Mouse (Mus musculus) MEL (cell line): ENCODE data around the gene Lamtor1.

Experiments
- BHLHE40 ChIP-seq: IDR thresholded peaks from 2 replicates; pipeline ENCODE4 v1.6.1; 2012; ENCODE audit warnings: low read depth, mild to moderate bottlenecking, inconsistent platforms, low read length, improper control_type of control experiment, borderline replicate concordance
- CTCF ChIP-seq, 3 experiments: IDR thresholded peaks in 2 of 3; conservative IDR thresholded peaks in 1 of 3; 2 replicates each; pipeline ENCODE4 v1.5.1; 2011 to 2012; ENCODE audit warnings: low read length in 3 of 3, low read depth in 2 of 3, mild to moderate bottlenecking in 2 of 3, improper control_type of control experiment in 1 of 3, inconsistent platforms in 1 of 3, mixed read lengths in 1 of 3, moderate library complexity in 1 of 3; ENCODE audit not compliant: control insufficient read depth in 1 of 3, insufficient read depth in 1 of 3, poor library complexity in 1 of 3, severe bottlenecking in 1 of 3
- E2F4 ChIP-seq: IDR thresholded peaks from 2 replicates; pipeline ENCODE4 v1.6.1; 2011; ENCODE audit warnings: low read depth, low read length, improper control_type of control experiment, borderline replicate concordance
- ELF1 ChIP-seq: IDR thresholded peaks from 2 replicates; pipeline ENCODE4 v1.6.1; 2014; ENCODE audit warnings: low read depth, mild to moderate bottlenecking, inconsistent platforms, low read length, improper control_type of control experiment, moderate library complexity
- ETS1 ChIP-seq: IDR thresholded peaks from 2 replicates; pipeline ENCODE4 v1.6.1; 2012; ENCODE audit warnings: low read depth, mild to moderate bottlenecking, inconsistent platforms, low read length, improper control_type of control experiment, moderate library complexity
- MAZ ChIP-seq: IDR thresholded peaks from 2 replicates; pipeline ENCODE4 v1.6.1; 2012; ENCODE audit warnings: low read depth, mild to moderate bottlenecking, inconsistent platforms, low read length, improper control_type of control experiment
- POLR2A ChIP-seq, 2 experiments: IDR thresholded peaks; 2 replicates each; pipeline ENCODE4 v1.6.1; 2011 to 2012; ENCODE audit warnings: low read length in 2 of 2, mild to moderate bottlenecking in 2 of 2, control low read depth in 1 of 2, improper control_type of control experiment in 1 of 2, low read depth in 1 of 2, moderate library complexity in 1 of 2; ENCODE audit not compliant: control insufficient read depth in 1 of 2, insufficient read depth in 1 of 2, poor library complexity in 1 of 2
- RAD21 ChIP-seq: IDR thresholded peaks from 2 replicates; pipeline ENCODE4 v1.6.1; 2011; ENCODE audit warnings: mild to moderate bottlenecking, low read depth, low read length, improper control_type of control experiment
- TBP ChIP-seq: IDR thresholded peaks from 2 replicates; pipeline ENCODE4 v1.8.0; 2011; ENCODE audit warnings: low read depth, low read length, improper control_type of control experiment
- ZC3H11A ChIP-seq: IDR thresholded peaks from 2 replicates; pipeline ENCODE4 v1.6.1; 2012; ENCODE audit warnings: low read depth, mild to moderate bottlenecking, inconsistent platforms, low read length, improper control_type of control experiment
- ZNF384 ChIP-seq: IDR thresholded peaks from 2 replicates; pipeline ENCODE4 v1.6.1; 2012; ENCODE audit warnings: low read depth, mild to moderate bottlenecking, inconsistent platforms, low read length, improper control_type of control experiment

DNA sequence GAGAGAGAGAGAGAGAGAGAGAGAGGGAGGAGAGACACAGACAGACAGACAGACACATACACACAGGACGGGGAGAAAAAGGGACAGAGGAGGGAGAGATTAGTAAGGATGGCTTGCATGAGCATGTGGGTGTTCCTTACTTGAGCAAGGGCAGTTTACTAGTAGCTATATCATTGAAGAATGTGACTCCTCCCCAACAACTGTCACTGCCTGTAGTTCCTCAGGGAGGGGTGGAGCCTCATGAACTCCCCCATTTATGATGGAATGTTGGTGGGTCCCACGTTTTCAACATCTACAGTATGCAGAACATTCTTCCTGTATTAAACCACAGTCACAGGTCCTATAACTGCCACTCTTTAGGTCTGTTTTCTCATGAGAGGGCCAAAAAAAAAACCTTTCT, 46.4 kb downstream of the Lamtor1 start:
- TF ChIP-seq MAZ, result no peak
- TF ChIP-seq CTCF (IDR thresholded peaks at IDR 0.05 in 2 of 3, conservative IDR thresholded peaks at IDR 0.05 in 1 of 3; ENCODE audit: control insufficient read depth in 1 of 3, insufficient read depth in 1 of 3, low read depth in 2 of 3, low read length in 3 of 3, poor library complexity in 1 of 3, severe bottlenecking in 1 of 3), result no peak
- TF ChIP-seq ZC3H11A, result no peak
- no peak for TF ChIP-seq BHLHE40
- no peak for TF ChIP-seq ELF1
- TF ChIP-seq E2F4, result no peak
- no peak for TF ChIP-seq ZNF384
- no peak for TF ChIP-seq ETS1
- TF ChIP-seq TBP, result no peak
- no peak for TF ChIP-seq POLR2A (IDR thresholded peaks at IDR 0.05; ENCODE audit: control insufficient read depth in 1 of 2, insufficient read depth in 1 of 2, low read depth in 1 of 2, low read length in 2 of 2, poor library complexity in 1 of 2)
- TF ChIP-seq RAD21, result no peak
